Mouse (Mus musculus) lung, embryonic 14.5 days (tissue): ENCODE measurements around the gene Fgfr2. TPM values are rescaled to one million over a fixed set of nuclear protein-coding genes. Genes with fewer than 3 reads are reported as not detected.

ENCODE experiments used
- ATAC-seq: fragments of 200-750 bp; cut with Nextera tagmentation; 2 replicates; pipeline ENCODE4 v1.8.0; 2017; ENCODE audit warnings: mild to moderate bottlenecking, moderate TSS enrichment, moderate library complexity; ENCODE audit not compliant: insufficient read depth
- DNase-seq: peaks from one replicate; pipeline ENCODE4 v3.0.0-alpha.2; 2015
- H3K27ac ChIP-seq: fragments of 300-500 bp; sonication (generic); 2 replicates; pipeline ENCODE4 v1.5.1; 2014; ENCODE audit warnings: low read depth, mild to moderate bottlenecking, moderate library complexity
- H3K27me3 ChIP-seq: fragments of 300-500 bp; sonication (generic); 2 replicates; pipeline ENCODE4 v1.6.1; 2014; ENCODE audit warnings: low read length, control low read depth; ENCODE audit not compliant: insufficient read depth
- H3K36me3 ChIP-seq: fragments of 300-500 bp; sonication (generic); 2 replicates; pipeline ENCODE4 v1.6.1; 2014; ENCODE audit warnings: control low read depth; ENCODE audit not compliant: insufficient read depth
- H3K4me1 ChIP-seq: fragments of 300-500 bp; sonication (generic); 2 replicates; pipeline ENCODE4 v1.6.1; 2014; ENCODE audit warnings: antibody characterized with exemption, control low read depth; ENCODE audit not compliant: insufficient read depth
- H3K4me2 ChIP-seq: fragments of 300-500 bp; sonication (generic); 2 replicates; pipeline ENCODE4 v1.6.1; 2014; ENCODE audit warnings: mild to moderate bottlenecking
- H3K4me3 ChIP-seq: fragments of 300-500 bp; sonication (generic); 2 replicates; pipeline ENCODE4 v1.5.1; 2014; ENCODE audit warnings: low read depth, low read length
- H3K9ac ChIP-seq: fragments of 300-500 bp; sonication (generic); 2 replicates; pipeline ENCODE4 v1.6.1; 2014
- H3K9me3 ChIP-seq: fragments of 300-500 bp; sonication (generic); 2 replicates; pipeline ENCODE4 v1.6.1; 2016; ENCODE audit warnings: low read depth, low read length, control low read depth
- CTCF ChIP-seq: IDR thresholded peaks from 2 replicates; pipeline ENCODE4 v1.5.1; 2016; ENCODE audit warnings: antibody characterized with exemption, low read depth
- WGBS: fragments of 180-500 bp; shearing (Covaris S2); extraction: QIAGEN DNeasy Blood & Tissue Kit; methylation state at CpG from one replicate; pipeline ENCODE4 v1.1.7; 2014; 5-methylcytosine and 5-hydroxymethylcytosine counted together
- polyA plus RNA-seq: library from polyadenylated mRNA; unstranded; fragments of >200 nt; fragmentation: Nextera tagmentation; extraction: Ambion mirVana; gene quantifications from 2 replicates; pipeline ENCODE4 v1.2.1, GENCODE M21; 2014

Fgfr2 gene
- polyA plus RNA-seq, 1 experiment from 2014 or later: 179 TPM

- no peak for TF ChIP-seq CTCF
These were observed 302.5 kb downstream of the Fgfr2 start for GRCm38 (mm10) chr7:132820692-132821091.

GRCm38 (mm10) chr7:132817056-132817455 lies 306.1 kb downstream of the Fgfr2 start:
- no peaks in the 10 kb centered on the region for H3K4me1 ChIP-seq
- WGBS: 93% methylated on average over 6 of the region's 6 CpGs
- H3K4me2 ChIP-seq: no peak overlapping the region
- H3K27ac ChIP-seq: no peak overlapping the region
- no peak overlapping the region for H3K9ac ChIP-seq
- peaks cover 6% of the 10 kb centered on the region; the same call in 1 of the 2 replicates for H3K36me3 ChIP-seq
- no peak overlapping the region for H3K4me3 ChIP-seq
- ATAC-seq: no peak
- H3K27me3 ChIP-seq: no peaks in the 10 kb centered on the region
- no peaks in the 10 kb centered on the region for H3K9me3 ChIP-seq
- no peak for DNase-seq
- no peak for TF ChIP-seq CTCF

More at GRCm38 (mm10) chr7:132820692-132821091, 302.5 kb downstream of the Fgfr2 start:
- Histone ChIP-seq H3K27ac (no peak overlapping the region), H3K4me3 (no peak overlapping the region), H3K9ac (no peak overlapping the region), H3K9me3 (no peaks in the 10 kb centered on the region), H3K27me3 (no peaks in the 10 kb centered on the region), H3K36me3 (peaks cover 18% of the 10 kb centered on the region; the same call in 1 of the 2 replicates), H3K4me1 (no peaks in the 10 kb centered on the region), H3K4me2 (no peak overlapping the region)
- DNase-seq (no peak), ATAC-seq (no peak)
- 80% methylated on average over 3 of the region's 3 CpGs for WGBS

DNA sequence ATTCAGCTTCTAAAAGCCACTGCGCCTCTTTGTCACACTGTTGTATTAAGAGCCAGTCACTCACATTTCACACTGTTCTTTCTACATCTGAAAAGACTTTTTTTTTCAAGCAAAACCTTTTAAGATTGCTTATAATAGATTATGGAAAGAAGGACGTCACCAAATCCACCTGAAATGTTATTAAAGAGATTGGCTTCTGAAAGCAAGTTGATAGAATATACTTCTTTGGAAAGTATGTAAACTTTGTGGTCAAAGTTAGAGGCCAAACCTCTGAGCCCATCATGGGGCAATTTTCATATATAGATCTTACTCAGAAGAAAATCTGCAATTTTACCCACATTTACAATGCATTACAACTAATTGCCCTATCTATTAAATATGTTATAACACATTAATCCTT lies 306.6 kb downstream of the Fgfr2 start:
- no peaks in the 10 kb centered on the region for H3K9me3 ChIP-seq
- 85% methylated on average over 2 of the region's 2 CpGs for WGBS
- TF ChIP-seq CTCF: no peak
- DNase-seq (no peak), ATAC-seq (no peak)
- no peak overlapping the region for H3K4me3 ChIP-seq
- no peak overlapping the region for H3K27ac ChIP-seq
- H3K4me2 ChIP-seq: no peak overlapping the region
- H3K9ac ChIP-seq: no peak overlapping the region
- H3K4me1 ChIP-seq: no peaks in the 10 kb centered on the region
- peaks cover 6% of the 10 kb centered on the region; the same call in 1 of the 2 replicates for H3K36me3 ChIP-seq
- no peaks in the 10 kb centered on the region for H3K27me3 ChIP-seq

DNA sequence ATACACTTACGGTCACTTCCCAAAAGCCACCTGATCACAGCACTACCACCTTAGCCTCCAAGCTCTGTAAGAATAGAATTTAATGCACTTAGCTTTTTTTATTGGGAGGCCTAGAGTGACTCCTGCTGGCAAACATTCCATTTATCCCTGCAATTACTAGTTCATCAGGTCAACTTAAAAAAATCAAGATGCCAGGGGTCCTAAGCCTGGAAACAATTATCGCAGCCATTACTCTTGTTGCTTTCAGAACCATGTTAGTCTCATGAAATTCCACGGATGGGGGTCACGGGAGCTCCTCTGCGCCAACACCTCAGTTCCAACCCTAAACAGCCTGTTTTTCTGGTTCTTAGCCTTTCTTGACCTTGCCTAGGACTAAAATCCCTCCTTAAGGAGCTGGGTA lies 308.1 kb downstream of the Fgfr2 start:
- 0 out of 2 replicates have a peak, but pooled peaks have one; percentile 14 for TF ChIP-seq CTCF
- H3K27ac ChIP-seq: no peak overlapping the region
- no peaks in the 10 kb centered on the region for H3K27me3 ChIP-seq
- DNase-seq (no peak), ATAC-seq (no peak)
- H3K4me1 ChIP-seq: peaks cover 8% of the 10 kb centered on the region
- no peak overlapping the region for H3K4me3 ChIP-seq
- H3K4me2 ChIP-seq: no peak overlapping the region
- no peak overlapping the region for H3K9ac ChIP-seq
- WGBS: 71% methylated on average over 5 of the region's 5 CpGs
- no peaks in the 10 kb centered on the region; the same call in 1 of the 2 replicates for H3K36me3 ChIP-seq
- no peaks in the 10 kb centered on the region for H3K9me3 ChIP-seq

DNA sequence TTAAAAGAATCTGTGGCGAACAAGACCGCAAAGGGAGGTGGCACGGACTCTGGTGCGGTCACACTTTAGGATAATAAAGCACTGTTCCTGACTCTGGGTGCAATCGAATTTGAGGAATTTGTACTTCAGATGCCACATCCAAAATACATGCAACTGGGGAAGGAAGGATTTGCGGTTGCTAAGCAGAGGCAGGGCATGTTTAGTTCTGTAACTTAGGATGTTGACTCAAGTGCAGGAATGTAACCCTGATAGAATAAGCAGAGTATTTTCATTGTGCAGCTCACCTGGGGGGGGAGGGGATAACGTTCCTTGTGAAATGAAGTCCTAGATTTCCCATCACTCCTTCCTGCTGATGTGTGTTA lies 309.1 kb downstream of the Fgfr2 start:
- H3K4me1 ChIP-seq: peaks cover 12% of the 10 kb centered on the region
- TF ChIP-seq CTCF: no peak
- DNase-seq: no peak
- H3K9ac ChIP-seq: peak overlapping the region; percentile 83
- under 1% methylated on average over 7 of the region's 7 CpGs for WGBS
- no peaks in the 10 kb centered on the region for H3K9me3 ChIP-seq
- peak overlapping the region; percentile 84 for H3K4me2 ChIP-seq
- no peaks in the 10 kb centered on the region for H3K27me3 ChIP-seq
- H3K4me3 ChIP-seq: peak overlapping the region; percentile 70
- peak overlapping the region; percentile 94 for H3K27ac ChIP-seq
- ATAC-seq: peak; percentile 19
- no peaks in the 10 kb centered on the region for H3K36me3 ChIP-seq

- no peaks in the 10 kb centered on the region for H3K27me3 ChIP-seq
- peaks cover 17% of the 10 kb centered on the region for H3K4me1 ChIP-seq
These were observed 309.6 kb downstream of the Fgfr2 start, which contains the start of gene Fam53b for GRCm38 (mm10) chr7:132813416-132814088. Gene Fam53b, minus strand, starts transcription at chr7:132813886.

GRCm38 (mm10) chr7:132812619-132813415 lies 310.3 kb downstream of the Fgfr2 start:
- peak; percentile 69 for DNase-seq
- Histone ChIP-seq H3K27ac (peak overlapping the region; percentile 94), H3K36me3 (no peaks in the 10 kb centered on the region), H3K4me3 (peak overlapping the region; percentile 70), H3K27me3 (no peaks in the 10 kb centered on the region), H3K9ac (peak overlapping the region; percentile 83), H3K4me1 (peaks cover 20% of the 10 kb centered on the region), H3K9me3 (no peaks in the 10 kb centered on the region), H3K4me2 (peak overlapping the region; percentile 84)
- under 1% methylated on average over 59 of the region's 59 CpGs for WGBS
- TF ChIP-seq CTCF: 0 out of 2 replicates have a peak, but pooled peaks have one; percentile 1
- peak; percentile 39 for ATAC-seq

More at GRCm38 (mm10) chr7:132813416-132814088, 309.6 kb downstream of the Fgfr2 start, which contains the start of gene Fam53b:
- Histone ChIP-seq H3K27ac (peak within 1 kb of the TSS; percentile 94), H3K9me3 (no peaks in the 10 kb centered on the region), H3K4me3 (peak within 1 kb of the TSS; percentile 70), H3K9ac (peak within 1 kb of the TSS; percentile 83), H3K36me3 (no peaks in the 10 kb centered on the region), H3K4me2 (peak within 1 kb of the TSS; percentile 84)
- WGBS: under 1% methylated on average over 80 of the region's 85 CpGs
- ATAC-seq (peak; percentile 70), DNase-seq (peak; percentile 74)
- 0 out of 2 replicates have a peak, but pooled peaks have one; percentile 37 for TF ChIP-seq CTCF
